Mouse (Mus musculus): ENCODE data around the gene Clcc1. TPM values are rescaled to one million over a fixed set of nuclear protein-coding genes. Genes with fewer than 3 reads are reported as not detected.

The Clcc1 gene
- 73.7 TPM for polyA plus RNA-seq (2017; shearing (Covaris generic))

GRCm38 (mm10) chr3:108653710-108654379, at the start of gene Clcc1:
Gene Clcc1, plus strand, starts transcription at chr3:108653913.

DNA sequence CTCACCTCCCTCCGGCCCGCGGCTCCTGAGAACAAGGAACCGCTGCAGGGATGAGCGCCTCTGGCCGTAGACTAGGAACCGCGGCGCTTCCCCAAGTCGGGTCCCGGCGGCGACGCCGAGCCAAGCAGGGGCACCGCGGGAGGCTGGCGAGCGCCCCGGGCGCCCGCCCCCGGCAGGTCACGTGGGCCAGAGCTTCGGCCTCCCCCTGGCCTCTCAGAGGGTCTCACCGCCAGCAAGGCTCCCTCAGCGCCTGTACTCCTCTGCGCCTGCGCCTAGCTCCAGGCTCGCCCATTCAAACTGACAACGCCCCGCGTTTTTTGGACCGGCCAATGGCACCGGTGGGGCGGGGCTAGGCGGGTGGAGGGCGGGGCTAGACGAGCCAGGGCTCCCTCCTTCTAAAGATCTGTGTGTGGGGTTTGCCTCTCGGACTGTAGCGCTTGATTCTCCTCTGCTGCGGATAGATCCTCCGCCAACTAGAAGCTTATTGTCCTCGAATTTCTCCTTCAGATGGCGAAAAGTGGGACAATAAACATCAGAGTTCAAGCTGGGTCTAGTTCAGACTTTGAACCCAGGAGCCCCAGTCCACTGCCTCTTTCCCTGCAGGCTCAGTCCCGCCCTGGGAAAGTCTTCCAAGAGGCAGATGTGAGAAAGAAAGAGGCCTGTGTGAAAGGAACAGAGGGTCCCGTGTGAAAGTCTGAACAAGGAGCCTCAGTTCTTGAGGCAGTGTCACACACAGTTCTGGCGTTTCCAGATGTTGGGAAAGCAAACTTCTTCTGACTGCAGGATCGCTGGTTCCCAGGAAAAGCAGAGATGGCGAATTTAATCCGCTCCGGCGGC, 68.5 kb downstream of the Clcc1 start, which contains the start of gene Gpsm2:
Gene Gpsm2 (minus strand): TSS at position 274 of the 837 bp plus-strand sequence.

Other genes with a start within 250 kb of the Clcc1 start
- 0.63 TPM for gene Celsr2, start 238.4 kb upstream of the Clcc1 start, polyA plus RNA-seq (2017; shearing (Covaris generic))
- gene Sars, start 208.7 kb upstream of the Clcc1 start, polyA plus RNA-seq (2017; shearing (Covaris generic)): 193 TPM
- not detected for gene 1700013F07Rik, start 119.8 kb upstream of the Clcc1 start, polyA plus RNA-seq (2017; shearing (Covaris generic))
- gene 5330417C22Rik, start 117.4 kb upstream of the Clcc1 start, polyA plus RNA-seq (2017; shearing (Covaris generic)): 1.0 TPM
- gene Tmem167b, start 91.4 kb upstream of the Clcc1 start, polyA plus RNA-seq (2017; shearing (Covaris generic)): 39.7 TPM
- gene Taf13, start 82.2 kb upstream of the Clcc1 start, polyA plus RNA-seq (2017; shearing (Covaris generic)): 32.7 TPM
- gene Wdr47, start 62.6 kb upstream of the Clcc1 start, polyA plus RNA-seq (2017; shearing (Covaris generic)): 9.6 TPM
- 3.2 TPM for gene Gpsm2, start 68.4 kb downstream of the Clcc1 start, polyA plus RNA-seq (2017; shearing (Covaris generic))
- gene Aknad1, start 85.7 kb downstream of the Clcc1 start, polyA plus RNA-seq (2017; shearing (Covaris generic)): not detected
- 76.4 TPM for gene Stxbp3, start 186.6 kb downstream of the Clcc1 start, polyA plus RNA-seq (2017; shearing (Covaris generic))
- gene Fndc7, start 236.1 kb downstream of the Clcc1 start, polyA plus RNA-seq (2017; shearing (Covaris generic)): 0.50 TPM

Measured in CD4-positive, CD25-positive, alpha-beta regulatory T cell, adult 9 weeks (primary cell).